Mouse (Mus musculus): ENCODE results near the gene Acoxl. TPM values are rescaled to one million over a fixed set of nuclear protein-coding genes. Genes with fewer than 3 reads are reported as not detected.

Acoxl gene
- polyA plus RNA-seq, 1 experiment from 2014 or later: 0.34 TPM

DNA sequence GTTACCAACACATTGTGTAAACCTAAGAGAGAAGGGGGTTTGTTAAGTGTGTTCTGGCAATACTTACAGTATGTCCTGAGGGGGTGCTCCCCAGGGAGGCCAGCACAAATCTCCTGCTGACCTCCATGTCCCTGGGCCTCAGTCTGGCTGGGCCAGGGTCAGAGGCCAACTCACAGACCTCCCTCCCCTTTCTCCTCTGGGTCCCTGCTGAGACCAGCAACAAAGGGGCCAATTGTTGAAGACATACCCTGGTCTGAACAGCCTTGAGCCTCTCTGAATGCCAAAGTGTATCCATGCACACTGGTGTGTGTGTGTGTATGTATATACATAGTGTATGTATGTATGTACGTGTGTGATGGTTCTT lies 69.0 kb downstream of the Acoxl start:
- 68% methylated on average over 1 of the region's 1 CpGs for WGBS
- ATAC-seq (replicated peaks; ENCODE audit: low FRiP score) (no peak), DNase-seq (ENCODE audit: low spot score) (no peak)

DNA sequence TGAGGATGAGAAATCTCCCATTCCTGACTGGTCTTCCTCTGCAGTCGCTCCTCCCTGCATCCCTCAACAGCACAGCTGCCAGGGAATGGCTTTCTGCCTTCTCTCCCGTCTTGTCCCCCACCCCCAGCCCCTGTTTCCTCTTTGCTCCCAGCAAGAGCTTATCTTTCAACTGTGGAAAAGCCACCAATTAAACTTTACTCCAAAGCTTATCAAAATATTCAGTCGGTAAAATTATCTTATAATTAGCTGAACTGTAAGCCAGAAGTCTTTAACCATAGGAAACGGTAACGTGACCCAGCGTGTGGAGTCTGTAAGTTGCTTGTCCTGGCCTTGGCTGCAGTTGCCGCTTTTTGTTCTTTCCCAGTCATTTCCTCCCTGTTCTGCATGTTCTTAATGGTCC lies 70.2 kb downstream of the Acoxl start:
- H3K36me3 ChIP-seq (ENCODE audit: control insufficient read depth, insufficient read depth, low read length): no peaks in the 10 kb centered on the region
- H3K9ac ChIP-seq (ENCODE audit: low read depth, low read length): no peak overlapping the region
- H3K27ac ChIP-seq (ENCODE audit: low read depth, low read length): no peak overlapping the region
- DNase-seq (ENCODE audit: low spot score) (no peak), ATAC-seq (replicated peaks; ENCODE audit: low FRiP score) (no peak)
- H3K4me1 ChIP-seq (replicated peaks; ENCODE audit: control insufficient read depth, insufficient read depth, low read length): peaks cover 8% of the 10 kb centered on the region; the same call in 1 of the 2 replicates
- H3K4me2 ChIP-seq: no peak overlapping the region
- no peaks in the 10 kb centered on the region for H3K9me3 ChIP-seq (ENCODE audit: control insufficient read depth, low read length)
- H3K27me3 ChIP-seq (replicated peaks; ENCODE audit: control insufficient read depth, insufficient read depth, low read length): peaks cover 3% of the 10 kb centered on the region; the same call in 1 of the 2 replicates
- no peak overlapping the region for H3K4me3 ChIP-seq (ENCODE audit: low read depth, low read length)
- WGBS: 37% methylated on average over 7 of the region's 7 CpGs

More for the DNA sequence above, 69.0 kb downstream of the Acoxl start:
- Histone ChIP-seq H3K36me3 (ENCODE audit: control insufficient read depth, insufficient read depth, low read length) (no peaks in the 10 kb centered on the region), H3K27me3 (replicated peaks; ENCODE audit: control insufficient read depth, insufficient read depth, low read length) (peaks cover 3% of the 10 kb centered on the region; the same call in 1 of the 2 replicates), H3K4me2 (no peak overlapping the region), H3K9me3 (ENCODE audit: control insufficient read depth, low read length) (no peaks in the 10 kb centered on the region), H3K9ac (ENCODE audit: low read depth, low read length) (no peak overlapping the region), H3K4me1 (replicated peaks; ENCODE audit: control insufficient read depth, insufficient read depth, low read length) (peaks cover 8% of the 10 kb centered on the region; the same call in 1 of the 2 replicates), H3K4me3 (ENCODE audit: low read depth, low read length) (no peak overlapping the region), H3K27ac (ENCODE audit: low read depth, low read length) (no peak overlapping the region)

DNA sequence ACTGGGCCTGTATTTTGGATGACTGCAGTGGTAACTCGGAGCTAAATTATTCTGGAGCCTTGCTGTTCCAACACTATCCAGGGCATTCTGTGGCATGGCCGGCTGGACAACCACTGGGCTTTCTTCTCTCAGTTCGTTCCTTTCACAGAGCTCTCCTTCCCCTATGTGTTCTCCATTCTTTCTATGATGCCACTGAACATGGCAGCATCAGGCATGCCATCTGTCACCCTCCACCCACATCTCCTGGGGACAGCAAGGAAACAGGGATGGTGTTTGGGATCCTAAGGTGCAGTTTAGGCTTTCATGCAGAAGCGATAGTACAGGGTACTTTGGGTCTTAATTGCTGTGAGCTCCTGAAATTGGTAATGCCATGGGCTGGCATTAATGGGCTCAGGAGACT lies 71.1 kb downstream of the Acoxl start:
- WGBS: 74% methylated on average over 4 of the region's 4 CpGs
- ATAC-seq (replicated peaks; ENCODE audit: low FRiP score): no peak
- Histone ChIP-seq H3K9ac (ENCODE audit: low read depth, low read length) (no peak overlapping the region), H3K27me3 (replicated peaks; ENCODE audit: control insufficient read depth, insufficient read depth, low read length) (no peaks in the 10 kb centered on the region; the same call in 1 of the 2 replicates), H3K4me3 (ENCODE audit: low read depth, low read length) (no peak overlapping the region), H3K4me2 (no peak overlapping the region), H3K36me3 (ENCODE audit: control insufficient read depth, insufficient read depth, low read length) (no peaks in the 10 kb centered on the region), H3K27ac (ENCODE audit: low read depth, low read length) (no peak overlapping the region), H3K9me3 (ENCODE audit: control insufficient read depth, low read length) (no peaks in the 10 kb centered on the region), H3K4me1 (replicated peaks; ENCODE audit: control insufficient read depth, insufficient read depth, low read length) (peaks cover 8% of the 10 kb centered on the region; the same call in 1 of the 2 replicates)
- DNase-seq (ENCODE audit: low spot score): no peak

GRCm38 (mm10) chr2:127911579-127911978 lies 72.9 kb downstream of the Acoxl start:
- Histone ChIP-seq H3K4me3 (ENCODE audit: low read depth, low read length) (no peak overlapping the region), H3K4me2 (no peak overlapping the region), H3K9ac (ENCODE audit: low read depth, low read length) (no peak overlapping the region), H3K36me3 (ENCODE audit: control insufficient read depth, insufficient read depth, low read length) (no peaks in the 10 kb centered on the region), H3K27ac (ENCODE audit: low read depth, low read length) (no peak overlapping the region), H3K27me3 (replicated peaks; ENCODE audit: control insufficient read depth, insufficient read depth, low read length) (no peaks in the 10 kb centered on the region; the same call in 1 of the 2 replicates), H3K9me3 (ENCODE audit: control insufficient read depth, low read length) (no peaks in the 10 kb centered on the region), H3K4me1 (replicated peaks; ENCODE audit: control insufficient read depth, insufficient read depth, low read length) (peaks cover 8% of the 10 kb centered on the region; the same call in 1 of the 2 replicates)
- ATAC-seq (replicated peaks; ENCODE audit: low FRiP score): no peak
- no peak for DNase-seq (ENCODE audit: low spot score)
- WGBS: 85% methylated on average over 3 of the region's 3 CpGs

DNA sequence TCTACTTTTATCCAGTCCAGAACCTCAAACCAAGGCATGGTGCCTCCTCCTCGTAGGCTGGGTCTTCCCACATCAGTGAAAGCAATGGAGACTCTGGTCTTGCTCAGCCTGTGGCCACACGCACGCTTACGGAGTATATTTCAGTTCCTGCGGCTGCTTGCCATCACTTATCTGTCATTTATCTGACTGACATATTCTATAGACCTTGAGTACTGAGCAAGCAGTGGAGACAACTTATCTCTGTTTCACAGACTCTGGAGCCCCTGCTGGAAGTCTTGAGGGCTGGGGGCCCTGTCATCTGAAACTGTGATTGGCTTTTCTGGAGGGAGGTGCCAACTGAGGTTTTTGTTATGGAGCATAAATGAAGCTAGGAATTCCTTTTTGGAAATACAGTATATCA lies 75.4 kb downstream of the Acoxl start:
- Histone ChIP-seq H3K9me3 (ENCODE audit: control insufficient read depth, low read length) (no peaks in the 10 kb centered on the region), H3K9ac (ENCODE audit: low read depth, low read length) (no peak overlapping the region), H3K4me3 (ENCODE audit: low read depth, low read length) (no peak overlapping the region), H3K4me1 (replicated peaks; ENCODE audit: control insufficient read depth, insufficient read depth, low read length) (no peaks in the 10 kb centered on the region), H3K27me3 (replicated peaks; ENCODE audit: control insufficient read depth, insufficient read depth, low read length) (no peaks in the 10 kb centered on the region), H3K4me2 (no peak overlapping the region), H3K36me3 (ENCODE audit: control insufficient read depth, insufficient read depth, low read length) (no peaks in the 10 kb centered on the region), H3K27ac (ENCODE audit: low read depth, low read length) (no peak overlapping the region)
- 29% methylated on average over 5 of the region's 5 CpGs for WGBS
- no peak for DNase-seq (ENCODE audit: low spot score)
- no peak for ATAC-seq (replicated peaks; ENCODE audit: low FRiP score)

- DNase-seq (ENCODE audit: low spot score): no peak
- no peaks in the 10 kb centered on the region for H3K27me3 ChIP-seq (replicated peaks; ENCODE audit: control insufficient read depth, insufficient read depth, low read length)
- H3K4me1 ChIP-seq (replicated peaks; ENCODE audit: control insufficient read depth, insufficient read depth, low read length): no peaks in the 10 kb centered on the region
- H3K36me3 ChIP-seq (ENCODE audit: control insufficient read depth, insufficient read depth, low read length): no peaks in the 10 kb centered on the region
- H3K4me3 ChIP-seq (ENCODE audit: low read depth, low read length): no peak overlapping the region
- no peak overlapping the region for H3K4me2 ChIP-seq
- ATAC-seq (replicated peaks; ENCODE audit: low FRiP score): no peak
- no peak overlapping the region for H3K9ac ChIP-seq (ENCODE audit: low read depth, low read length)
- 46% methylated on average over 7 of the region's 7 CpGs for WGBS
- no peaks in the 10 kb centered on the region for H3K9me3 ChIP-seq (ENCODE audit: control insufficient read depth, low read length)
- no peak overlapping the region for H3K27ac ChIP-seq (ENCODE audit: low read depth, low read length)
Measured at GRCm38 (mm10) chr2:127916804-127917410, 78.2 kb downstream of the Acoxl start.

- peaks cover 3% of the 10 kb centered on the region; the same call in 1 of the 2 replicates for H3K4me1 ChIP-seq (replicated peaks; ENCODE audit: control insufficient read depth, insufficient read depth, low read length)
- 69% methylated on average over 1 of the region's 1 CpGs for WGBS
- DNase-seq (ENCODE audit: low spot score): no peak
Measured at GRCm38 (mm10) chr2:127919740-127920139, 81.1 kb downstream of the Acoxl start.

GRCm38 (mm10) chr2:127922036-127922901 lies 83.6 kb downstream of the Acoxl start:
- Histone ChIP-seq H3K4me3 (ENCODE audit: low read depth, low read length) (no peak overlapping the region), H3K4me1 (replicated peaks; ENCODE audit: control insufficient read depth, insufficient read depth, low read length) (peaks cover 3% of the 10 kb centered on the region; the same call in 1 of the 2 replicates), H3K4me2 (no peak overlapping the region), H3K9ac (ENCODE audit: low read depth, low read length) (no peak overlapping the region), H3K27ac (ENCODE audit: low read depth, low read length) (no peak overlapping the region), H3K36me3 (ENCODE audit: control insufficient read depth, insufficient read depth, low read length) (no peaks in the 10 kb centered on the region), H3K9me3 (ENCODE audit: control insufficient read depth, low read length) (no peaks in the 10 kb centered on the region), H3K27me3 (replicated peaks; ENCODE audit: control insufficient read depth, insufficient read depth, low read length) (no peaks in the 10 kb centered on the region)
- DNase-seq (ENCODE audit: low spot score) (no peak), ATAC-seq (replicated peaks; ENCODE audit: low FRiP score) (no peak)
- WGBS: 51% methylated on average over 22 of the region's 22 CpGs

More at GRCm38 (mm10) chr2:127919740-127920139, 81.1 kb downstream of the Acoxl start:
- Histone ChIP-seq H3K27me3 (replicated peaks; ENCODE audit: control insufficient read depth, insufficient read depth, low read length) (no peaks in the 10 kb centered on the region), H3K27ac (ENCODE audit: low read depth, low read length) (no peak overlapping the region), H3K36me3 (ENCODE audit: control insufficient read depth, insufficient read depth, low read length) (no peaks in the 10 kb centered on the region), H3K4me2 (no peak overlapping the region), H3K9ac (ENCODE audit: low read depth, low read length) (no peak overlapping the region), H3K9me3 (ENCODE audit: control insufficient read depth, low read length) (no peaks in the 10 kb centered on the region), H3K4me3 (ENCODE audit: low read depth, low read length) (no peak overlapping the region)
- no peak for ATAC-seq (replicated peaks; ENCODE audit: low FRiP score)
